Comparison of ENCODE assay signal across 7 mouse cellular contexts in the genomic region with DNA sequence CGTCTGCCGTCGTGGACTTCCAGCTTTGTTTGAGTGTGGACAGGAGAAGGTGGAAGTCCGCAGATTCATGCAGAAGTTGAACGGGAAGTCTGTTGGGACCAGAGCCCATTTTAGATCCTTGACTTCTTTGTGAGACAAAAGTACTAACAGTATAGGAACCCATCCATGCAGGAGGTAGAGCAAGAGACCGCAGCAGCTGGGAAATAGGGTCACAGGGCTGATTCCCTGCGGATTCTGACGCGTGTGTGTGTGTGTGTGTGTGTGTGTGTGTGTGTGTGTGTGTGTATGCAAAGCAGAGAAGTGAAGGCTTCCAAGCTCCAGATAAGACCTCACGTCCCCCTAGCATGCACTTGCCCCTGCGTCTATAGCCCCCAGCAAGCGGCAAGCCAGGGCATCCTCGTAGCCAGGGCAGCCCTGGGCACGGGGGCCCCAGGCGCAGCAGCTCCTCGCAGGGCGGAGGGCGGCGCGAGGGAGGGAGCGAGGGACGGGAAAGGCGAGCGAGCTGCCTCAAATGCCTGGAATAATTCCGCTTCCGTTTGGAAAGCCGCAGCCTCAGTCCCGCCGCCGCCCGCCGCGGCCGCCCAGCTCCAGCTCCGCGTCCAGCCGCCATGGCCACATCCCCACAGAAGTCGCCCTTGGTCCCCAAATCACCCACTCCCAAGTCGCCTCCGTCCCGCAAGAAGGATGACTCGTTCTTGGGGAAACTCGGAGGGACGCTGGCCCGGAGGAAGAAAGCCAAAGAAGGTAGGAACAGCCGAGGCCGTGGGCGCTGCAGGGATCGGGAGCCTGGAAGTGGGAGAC. TPM values are rescaled to one million over a fixed set of nuclear protein-coding genes. Genes with fewer than 3 reads are reported as not detected.
DNase-seq lines count a peak whose midpoint lies in the region; ATAC-seq and TF ChIP-seq lines count a peak whose summit lies in the region.

A gene (plus strand): TSS at position 149 of the 801 bp plus-strand sequence.

- peak; percentile 90 for ATAC-seq in intestine, embryonic 16.5 days
- ATAC-seq in midbrain, embryonic 13.5 days = peak; percentile 86

- intact Hi-C loops in left cerebral cortex, postnatal 4 days (cut with DNase I) = no loop called here

- no peaks in the 10 kb centered on the region for H3K27me3 ChIP-seq in intestine, embryonic 16.5 days (replicated peaks; ENCODE audit: control insufficient read depth, insufficient read depth, low read length)
- H3K27me3 ChIP-seq in midbrain, embryonic 13.5 days = peaks cover 4% of the 10 kb centered on the region; the same call in 1 of the 2 replicates
- H3K27me3 ChIP-seq in testis, adult 2 months (ENCODE audit: control insufficient read depth, insufficient read depth, low read length) = no peaks in the 10 kb centered on the region

- TF ChIP-seq POLR2A in testis, adult 2 months (IDR thresholded peaks at IDR 0.05; ENCODE audit: control insufficient read depth, low read depth, low read length) = no peak

- no peaks in the 10 kb centered on the region for H3K36me3 ChIP-seq in intestine, embryonic 16.5 days (ENCODE audit: control insufficient read depth, insufficient read depth, low read length)
- no peaks in the 10 kb centered on the region for H3K36me3 ChIP-seq in midbrain, embryonic 13.5 days
- no peaks in the 10 kb centered on the region for H3K36me3 ChIP-seq in testis, adult 2 months (ENCODE audit: control insufficient read depth, insufficient read depth, low read length)

- H3K4me2 ChIP-seq in intestine, embryonic 16.5 days (ENCODE audit: low read depth, low read length) = peak within 1 kb of the TSS; percentile 90
- peak within 1 kb of the TSS; percentile 76 for H3K4me2 ChIP-seq in midbrain, embryonic 13.5 days (replicated peaks)

- H3K4me3 ChIP-seq in intestine, embryonic 16.5 days (ENCODE audit: low read length) = peak within 1 kb of the TSS; percentile 85
- peak within 1 kb of the TSS; percentile 62 for H3K4me3 ChIP-seq in midbrain, embryonic 13.5 days (replicated peaks)
- peak within 1 kb of the TSS; percentile 74 for H3K4me3 ChIP-seq in testis, adult 2 months (ENCODE audit: control insufficient read depth, low read depth, low read length)

- no peaks in the 10 kb centered on the region for H3K9me3 ChIP-seq in intestine, embryonic 16.5 days (ENCODE audit: control insufficient read depth, low read length)
- H3K9me3 ChIP-seq in midbrain, embryonic 13.5 days = no peaks in the 10 kb centered on the region

- H3K9ac ChIP-seq in intestine, embryonic 16.5 days (ENCODE audit: low read depth, low read length) = peak within 1 kb of the TSS; percentile 97
- peak within 1 kb of the TSS; percentile 73 for H3K9ac ChIP-seq in midbrain, embryonic 13.5 days (replicated peaks)

- WGBS in intestine, embryonic 16.5 days = under 1% methylated on average over 48 of the region's 49 CpGs
- WGBS in midbrain, embryonic 13.5 days = 2% methylated on average over 49 of the region's 49 CpGs

- DNase-seq in adrenal gland, postnatal 36 days = peak; percentile 78 to 86
- peak; percentile 84 for DNase-seq in embryo, embryonic 9.5 days (ENCODE audit: extremely low spot score)
- DNase-seq in gastrocnemius, postnatal 4 days (ENCODE audit: low spot score in 2 of 2) = peak; percentile 69 to 81
- peak; percentile 69 for DNase-seq in left cerebral cortex, postnatal 4 days

- TF ChIP-seq CTCF in testis, adult 2 months (IDR thresholded peaks at IDR 0.05; ENCODE audit: control insufficient read depth, insufficient read depth, insufficient replicate concordance, low read depth, low read length) = no peak

- peaks cover 16% of the 10 kb centered on the region for H3K4me1 ChIP-seq in intestine, embryonic 16.5 days (ENCODE audit: control insufficient read depth, insufficient read depth, low read length)
- H3K4me1 ChIP-seq in midbrain, embryonic 13.5 days (replicated peaks) = peaks cover 15% of the 10 kb centered on the region
- H3K4me1 ChIP-seq in testis, adult 2 months (ENCODE audit: control insufficient read depth, insufficient read depth, low read length) = 0 out of 2 replicates have a peak, but pooled peaks cover 2% of the 10 kb centered on the region

- H3K27ac ChIP-seq in intestine, embryonic 16.5 days (ENCODE audit: low read length) = peak within 1 kb of the TSS; percentile 99
- H3K27ac ChIP-seq in midbrain, embryonic 13.5 days = peak within 1 kb of the TSS; percentile 77
- peak within 1 kb of the TSS; percentile 54 for H3K27ac ChIP-seq in testis, adult 2 months (ENCODE audit: control insufficient read depth, insufficient read depth, low read depth, low read length)

RNA-seq across cellular contexts. Expression of the gene that starts here (rescaled TPM):
- 100 to 1,000 TPM in 1 of 2 experiments, 10 to 100 TPM in 1; 98.6 to 107 TPM for total RNA-seq in adrenal gland, postnatal 36 days (2021)
- total RNA-seq in gastrocnemius, postnatal 4 days (2021) = 10 to 100 TPM; 73.8 to 77.9 TPM
- 78.5 and 80.0 TPM in 2 replicates for polyA plus RNA-seq in intestine, embryonic 16.5 days (2015; fragmentation: Nextera tagmentation; extraction: Ambion mirVana)
- total RNA-seq in left cerebral cortex, postnatal 4 days (2021) = 10 to 100 TPM; 25.6 to 26.8 TPM
- polyA plus RNA-seq in midbrain, embryonic 13.5 days (2015; fragmentation: Nextera tagmentation; extraction: Ambion mirVana) = 29.3 and 30.3 TPM in 2 replicates
- polyA plus RNA-seq in testis, adult 2 months (2012; rRNA removed) = 4.3 and 5.4 TPM in 2 replicates

Comparison
In these comparisons a context has a peak if more than half of its experiments do, and no peak if none do; other contexts are left out.
1. Peak in every context shown above with its lines: DNase-seq, ATAC-seq, H3K4me3 ChIP-seq and H3K27ac ChIP-seq.